Mouse (Mus musculus): ENCODE measurements around the gene Erbb2.
A peak's percentile ranks its signal among the peaks of the same experiment; 100 is the strongest.
"Not testable (repeated sequence)": the region's sequence is repeated elsewhere in the genome, so short reads cannot be mapped to it uniquely, and the experiment has no call there.

Gene Erbb2

GRCm38 (mm10) chr11:98412273-98412796 lies at the start of gene Erbb2:
Gene Erbb2, plus strand, starts transcription at chr11:98412470.
- peak; percentile 81 for DNase-seq

GRCm38 (mm10) chr11:98363817-98364216 lies 48.5 kb upstream of the Erbb2 start:
- no peak for DNase-seq

GRCm38 (mm10) chr11:98364410-98364809 lies 47.9 kb upstream of the Erbb2 start:
- DNase-seq = no peak

- no peak for DNase-seq
Observed at GRCm38 (mm10) chr11:98366290-98366689, 46.0 kb upstream of the Erbb2 start.

- no peak for DNase-seq
Observed at GRCm38 (mm10) chr11:98367171-98367862, 45.0 kb upstream of the Erbb2 start.

GRCm38 (mm10) chr11:98367863-98368186 lies 44.4 kb upstream of the Erbb2 start:
- DNase-seq = no peak

GRCm38 (mm10) chr11:98369337-98369736 lies 42.9 kb upstream of the Erbb2 start:
- no peak for DNase-seq

- DNase-seq = no peak
Observed at GRCm38 (mm10) chr11:98370588-98370987, 41.7 kb upstream of the Erbb2 start.

GRCm38 (mm10) chr11:98371556-98372240 lies 40.6 kb upstream of the Erbb2 start:
- DNase-seq = no peak

- peak; percentile 66 for DNase-seq
Observed at GRCm38 (mm10) chr11:98372406-98372805, 39.9 kb upstream of the Erbb2 start.

GRCm38 (mm10) chr11:98373244-98373643 lies 39.0 kb upstream of the Erbb2 start:
- no peak for DNase-seq

- no peak for DNase-seq
Observed at GRCm38 (mm10) chr11:98374266-98374665, 38.0 kb upstream of the Erbb2 start.

- no peak for DNase-seq
Observed at GRCm38 (mm10) chr11:98376756-98377155, 35.5 kb upstream of the Erbb2 start.

GRCm38 (mm10) chr11:98377787-98378186 lies 34.5 kb upstream of the Erbb2 start:
- DNase-seq = no peak

GRCm38 (mm10) chr11:98379379-98379778 lies 32.9 kb upstream of the Erbb2 start:
- no peak for DNase-seq

GRCm38 (mm10) chr11:98380106-98380505 lies 32.2 kb upstream of the Erbb2 start:
- peak; percentile 57 for DNase-seq

GRCm38 (mm10) chr11:98381651-98382050 lies 30.6 kb upstream of the Erbb2 start:
- no peak for DNase-seq

- DNase-seq = not testable (repeated sequence)
Observed at GRCm38 (mm10) chr11:98382405-98382804, 29.9 kb upstream of the Erbb2 start.

GRCm38 (mm10) chr11:98383261-98384030 lies 28.8 kb upstream of the Erbb2 start, which contains the start of gene Tcap:
Gene Tcap, plus strand, starts transcription at chr11:98383811.
- no peak for DNase-seq

GRCm38 (mm10) chr11:98384216-98384615 lies 28.1 kb upstream of the Erbb2 start:
- DNase-seq = no peak

- no peak for DNase-seq
Observed at GRCm38 (mm10) chr11:98384721-98385637, 27.3 kb upstream of the Erbb2 start.
